Mouse (Mus musculus) ES-Bruce4 (cell line): ENCODE data around the gene Insyn1. TPM values are rescaled to one million over a fixed set of nuclear protein-coding genes. Genes with fewer than 3 reads are reported as not detected.

Experiments used
- H3K27ac ChIP-seq: 2 replicates; pipeline ENCODE4 v1.5.1; 2012; ENCODE audit warnings: low read length, inconsistent platforms; ENCODE audit not compliant: insufficient read depth
- H3K27me3 ChIP-seq: 2 replicates; pipeline ENCODE4 v1.6.1; 2012; ENCODE audit warnings: mild to moderate bottlenecking, low read length, inconsistent platforms; ENCODE audit not compliant: control insufficient read depth, poor library complexity, insufficient read depth, severe bottlenecking
- H3K36me3 ChIP-seq: 2 replicates; pipeline ENCODE4 v1.6.1; 2012; ENCODE audit warnings: inconsistent platforms, mild to moderate bottlenecking, low read length, moderate library complexity; ENCODE audit not compliant: control insufficient read depth, poor library complexity, insufficient read depth, severe bottlenecking
- H3K4me1 ChIP-seq: one replicate; pipeline ENCODE4 v1.8.1; 2011; ENCODE audit warnings: low read length; ENCODE audit not compliant: control insufficient read depth, insufficient read depth
- H3K4me3 ChIP-seq: 2 replicates; pipeline ENCODE4 v1.5.1; 2011; ENCODE audit warnings: low read depth, mild to moderate bottlenecking, low read length
- H3K9ac ChIP-seq: 2 replicates; pipeline ENCODE4 v1.6.1; 2012; ENCODE audit warnings: low read depth, mild to moderate bottlenecking, inconsistent platforms; ENCODE audit not compliant: poor library complexity, severe bottlenecking
- H3K9me3 ChIP-seq: replicated peaks from 2 replicates; pipeline ENCODE4 v1.6.1; 2012; ENCODE audit warnings: mild to moderate bottlenecking, low read length, inconsistent platforms; ENCODE audit not compliant: control insufficient read depth, poor library complexity, insufficient read depth, severe bottlenecking
- CTCF ChIP-seq: IDR thresholded peaks from one replicate; pipeline ENCODE4 v1.8.1; 2011; ENCODE audit warnings: low read depth, low read length
- EP300 ChIP-seq: IDR thresholded peaks from 2 replicates; pipeline ENCODE4 v1.6.1; 2011; ENCODE audit warnings: low read depth, low read length; ENCODE audit not compliant: insufficient read depth
- POLR2A ChIP-seq: IDR thresholded peaks from one replicate; pipeline ENCODE4 v1.8.1; 2011; ENCODE audit warnings: low read length; ENCODE audit not compliant: insufficient read depth
- polyA plus RNA-seq: library from polyadenylated mRNA; stranded (reverse); fragments of >200 nt; gene quantifications from 2 replicates; pipeline ENCODE4 v1.2.4, GENCODE M21; 2011; ENCODE audit warnings: low read depth; ENCODE audit not compliant: missing spikeins, insufficient read depth, insufficient read length

Gene Insyn1
- polyA plus RNA-seq, 1 experiment, result 2.2 TPM

- H3K4me1 ChIP-seq, result no peaks in the 10 kb centered on the region
- H3K36me3 ChIP-seq, result no peaks in the 10 kb centered on the region
- H3K27me3 ChIP-seq, result no peaks in the 10 kb centered on the region
- no peaks in the 10 kb centered on the region for H3K9me3 ChIP-seq
- TF ChIP-seq EP300 (no peak), POLR2A (no peak), CTCF (peak; percentile 75)
- no peak overlapping the region for H3K4me3 ChIP-seq
- H3K27ac ChIP-seq, result no peak overlapping the region
- H3K9ac ChIP-seq, result no peak overlapping the region
Measured at GRCm38 (mm10) chr9:58535447-58536134, 47.2 kb downstream of the Insyn1 start.

GRCm38 (mm10) chr9:58537774-58538173 is 49.4 kb downstream of the Insyn1 start:
- Histone ChIP-seq H3K9ac (no peak overlapping the region), H3K9me3 (no peaks in the 10 kb centered on the region), H3K4me1 (no peaks in the 10 kb centered on the region), H3K4me3 (no peak overlapping the region), H3K36me3 (no peaks in the 10 kb centered on the region), H3K27ac (no peak overlapping the region), H3K27me3 (no peaks in the 10 kb centered on the region)
- TF ChIP-seq CTCF, result no peak
- no peak for TF ChIP-seq EP300
- no peak for TF ChIP-seq POLR2A

DNA sequence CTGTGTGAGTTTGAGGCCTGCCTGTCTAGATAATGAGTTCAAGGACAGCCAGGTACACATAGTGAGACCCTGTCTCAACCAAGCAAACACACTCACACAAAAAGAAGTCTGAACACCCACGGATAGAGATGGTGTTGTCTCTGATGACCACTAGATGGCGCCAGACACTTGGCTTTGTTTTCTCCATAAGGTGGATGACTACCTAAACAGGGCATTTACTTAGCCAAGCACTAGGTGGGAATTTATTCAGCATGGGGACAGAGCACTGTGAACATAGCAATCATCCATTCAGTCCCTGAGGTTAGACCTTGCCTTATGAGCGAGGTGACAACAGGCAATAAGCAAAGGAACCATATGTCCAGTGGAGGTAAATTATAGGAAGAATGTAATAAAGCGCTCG is 51.5 kb downstream of the Insyn1 start:
- H3K9ac ChIP-seq, result no peak overlapping the region
- TF ChIP-seq CTCF, result peak; percentile 43
- no peak for TF ChIP-seq EP300
- no peak for TF ChIP-seq POLR2A
- H3K36me3 ChIP-seq, result no peaks in the 10 kb centered on the region
- H3K4me1 ChIP-seq, result no peaks in the 10 kb centered on the region
- no peaks in the 10 kb centered on the region for H3K9me3 ChIP-seq
- H3K27me3 ChIP-seq, result no peaks in the 10 kb centered on the region
- no peak overlapping the region for H3K4me3 ChIP-seq
- no peak overlapping the region for H3K27ac ChIP-seq

GRCm38 (mm10) chr9:58541895-58542338 is 53.5 kb downstream of the Insyn1 start:
- TF ChIP-seq EP300 (no peak), CTCF (no peak), POLR2A (no peak)
- Histone ChIP-seq H3K27ac (no peak overlapping the region), H3K36me3 (no peaks in the 10 kb centered on the region), H3K4me3 (no peak overlapping the region), H3K9ac (no peak overlapping the region), H3K4me1 (no peaks in the 10 kb centered on the region), H3K27me3 (no peaks in the 10 kb centered on the region), H3K9me3 (no peaks in the 10 kb centered on the region)

DNA sequence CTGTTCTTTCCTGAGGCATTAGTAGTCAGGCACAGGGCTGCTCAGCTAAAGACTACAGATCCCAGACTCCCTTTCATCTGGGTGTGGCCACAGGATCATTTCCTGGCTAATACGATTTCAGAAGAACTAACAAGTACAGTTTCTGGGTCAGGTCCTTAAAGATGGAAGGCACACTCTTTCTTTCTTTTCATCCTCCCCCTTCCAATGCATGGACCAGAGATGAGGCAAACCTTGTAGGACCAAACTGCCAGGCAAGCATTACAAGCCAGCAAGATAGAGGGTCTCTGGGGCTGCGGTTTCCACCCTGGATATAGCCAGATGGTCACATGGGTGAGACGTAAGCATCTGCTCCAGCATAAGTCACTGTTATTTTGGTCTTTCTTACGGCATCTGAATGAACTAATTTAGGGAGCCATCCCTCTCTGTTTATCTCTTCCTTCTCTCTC is 56.5 kb downstream of the Insyn1 start:
- TF ChIP-seq POLR2A, result no peak
- TF ChIP-seq CTCF, result no peak
- TF ChIP-seq EP300, result no peak
- H3K9me3 ChIP-seq, result no peaks in the 10 kb centered on the region
- no peak overlapping the region for H3K27ac ChIP-seq
- peaks cover 11% of the 10 kb centered on the region for H3K4me1 ChIP-seq
- peak overlapping the region; percentile 34; the same call in 1 of the 2 replicates for H3K4me3 ChIP-seq
- H3K27me3 ChIP-seq, result no peaks in the 10 kb centered on the region
- H3K9ac ChIP-seq, result 0 out of 2 replicates have a peak overlapping the region, but pooled peaks have one; percentile 16
- no peaks in the 10 kb centered on the region for H3K36me3 ChIP-seq

- no peaks in the 10 kb centered on the region for H3K36me3 ChIP-seq
- H3K4me3 ChIP-seq, result no peak overlapping the region
- no peak for TF ChIP-seq POLR2A
- no peak for TF ChIP-seq EP300
- no peak for TF ChIP-seq CTCF
- H3K27ac ChIP-seq, result no peak overlapping the region
- H3K9me3 ChIP-seq, result no peaks in the 10 kb centered on the region
- peaks cover 11% of the 10 kb centered on the region for H3K4me1 ChIP-seq
- H3K27me3 ChIP-seq, result no peaks in the 10 kb centered on the region
- 0 out of 2 replicates have a peak overlapping the region, but pooled peaks have one; percentile 16 for H3K9ac ChIP-seq
Measured at GRCm38 (mm10) chr9:58545428-58545827, 57.0 kb downstream of the Insyn1 start.
